Mouse (Mus musculus) limb, embryonic 13.5 days (tissue): ENCODE results near the gene Fam71a. TPM values are rescaled to one million over a fixed set of nuclear protein-coding genes. Genes with fewer than 3 reads are reported as not detected.

Source experiments
- ATAC-seq: fragments of 200-750 bp; cut with Nextera tagmentation; 2 replicates; pipeline ENCODE4 v1.8.0; 2017; ENCODE audit warnings: low read depth, moderate number of reproducible peaks, moderate TSS enrichment; ENCODE audit not compliant: low FRiP score
- H3K27ac ChIP-seq: fragments of 300-500 bp; sonication (generic); 2 replicates; pipeline ENCODE4 v1.5.1; 2015; ENCODE audit warnings: inconsistent platforms, mild to moderate bottlenecking, moderate library complexity
- H3K27me3 ChIP-seq: fragments of 300-500 bp; sonication (generic); 2 replicates; pipeline ENCODE4 v1.6.1; 2015; ENCODE audit warnings: mild to moderate bottlenecking, inconsistent platforms
- H3K36me3 ChIP-seq: fragments of 300-500 bp; sonication (generic); 2 replicates; pipeline ENCODE4 v1.6.1; 2015; ENCODE audit warnings: inconsistent platforms, mild to moderate bottlenecking, moderate library complexity
- H3K4me1 ChIP-seq: fragments of 300-500 bp; sonication (generic); 2 replicates; pipeline ENCODE4 v1.6.1; 2015; ENCODE audit warnings: inconsistent platforms
- H3K4me2 ChIP-seq: fragments of 300-500 bp; sonication (generic); replicated peaks from 2 replicates; pipeline ENCODE4 v1.6.1; 2015; ENCODE audit warnings: inconsistent platforms, mild to moderate bottlenecking, moderate library complexity
- H3K4me3 ChIP-seq: fragments of 300-500 bp; sonication (generic); 2 replicates; pipeline ENCODE4 v1.5.1; 2015; ENCODE audit warnings: moderate library complexity, mild to moderate bottlenecking, inconsistent platforms
- H3K9ac ChIP-seq: fragments of 300-500 bp; sonication (generic); 2 replicates; pipeline ENCODE4 v1.6.1; 2015; ENCODE audit warnings: mild to moderate bottlenecking, inconsistent platforms
- H3K9me3 ChIP-seq: fragments of 300-500 bp; sonication (generic); 2 replicates; pipeline ENCODE4 v1.6.1; 2016; ENCODE audit warnings: inconsistent platforms
- WGBS: fragments of 180-500 bp; shearing (Covaris S2); methylation state at CpG from one replicate; pipeline ENCODE4 v1.1.7; 2015; 5-methylcytosine and 5-hydroxymethylcytosine counted together
- polyA plus RNA-seq: library from polyadenylated mRNA; unstranded; fragments of >200 nt; fragmentation: Nextera tagmentation; extraction: Ambion mirVana; gene quantifications from 2 replicates; pipeline ENCODE4 v1.2.1, GENCODE M21; 2015

Fam71a gene
- not detected in 2 replicates for polyA plus RNA-seq

GRCm38 (mm10) chr1:191164717-191165116 is at the start of gene Fam71a:
Fam71a (minus strand) TSS chr1:191164817.
- WGBS = 73% methylated on average over 3 of the region's 3 CpGs
- Histone ChIP-seq H3K9me3 (no peaks in the 10 kb centered on the region), H3K27me3 (no peaks in the 10 kb centered on the region)

GRCm38 (mm10) chr1:191211096-191211495 is 46.5 kb upstream of the Fam71a start:
- ATAC-seq = no peak
- H3K4me2 ChIP-seq = no peak overlapping the region
- no peak overlapping the region for H3K27ac ChIP-seq
- no peak overlapping the region for H3K4me3 ChIP-seq
- 61% methylated on average over 2 of the region's 2 CpGs for WGBS
- no peaks in the 10 kb centered on the region for H3K9me3 ChIP-seq
- H3K4me1 ChIP-seq = no peaks in the 10 kb centered on the region
- no peak overlapping the region for H3K9ac ChIP-seq
- H3K36me3 ChIP-seq = no peaks in the 10 kb centered on the region
- peaks cover 6% of the 10 kb centered on the region for H3K27me3 ChIP-seq

More at GRCm38 (mm10) chr1:191164717-191165116, at the start of gene Fam71a:
- H3K4me1 ChIP-seq = no peaks in the 10 kb centered on the region
- H3K27ac ChIP-seq = no peak within 1 kb of the TSS
- H3K4me2 ChIP-seq = no peak within 1 kb of the TSS
- no peaks in the 10 kb centered on the region for H3K36me3 ChIP-seq
- ATAC-seq = no peak
- H3K4me3 ChIP-seq = no peak within 1 kb of the TSS
- H3K9ac ChIP-seq = no peak within 1 kb of the TSS

GRCm38 (mm10) chr1:191205791-191206190 is 41.2 kb upstream of the Fam71a start:
- no peak for ATAC-seq
- Histone ChIP-seq H3K4me2 (no peak overlapping the region), H3K9ac (no peak overlapping the region), H3K4me3 (no peak overlapping the region), H3K9me3 (no peaks in the 10 kb centered on the region), H3K27ac (no peak overlapping the region), H3K36me3 (no peaks in the 10 kb centered on the region), H3K27me3 (no peaks in the 10 kb centered on the region), H3K4me1 (no peaks in the 10 kb centered on the region)
- 82% methylated on average over 5 of the region's 5 CpGs for WGBS

- WGBS = 71% methylated on average over 5 of the region's 5 CpGs
- Histone ChIP-seq H3K27me3 (no peaks in the 10 kb centered on the region), H3K9ac (no peak overlapping the region), H3K4me2 (no peak overlapping the region), H3K4me1 (no peaks in the 10 kb centered on the region), H3K36me3 (no peaks in the 10 kb centered on the region), H3K4me3 (no peak overlapping the region), H3K9me3 (no peaks in the 10 kb centered on the region), H3K27ac (no peak overlapping the region)
- ATAC-seq = no peak
Measured at GRCm38 (mm10) chr1:191204876-191205275, 40.3 kb upstream of the Fam71a start.

GRCm38 (mm10) chr1:191203496-191203895 is 38.9 kb upstream of the Fam71a start:
- H3K9ac ChIP-seq = no peak overlapping the region
- H3K4me2 ChIP-seq = no peak overlapping the region
- WGBS = 66% methylated on average over 2 of the region's 2 CpGs
- H3K9me3 ChIP-seq = no peaks in the 10 kb centered on the region
- H3K4me3 ChIP-seq = no peak overlapping the region
- no peaks in the 10 kb centered on the region for H3K36me3 ChIP-seq
- H3K27me3 ChIP-seq = no peaks in the 10 kb centered on the region
- ATAC-seq = no peak
- H3K27ac ChIP-seq = no peak overlapping the region
- no peaks in the 10 kb centered on the region for H3K4me1 ChIP-seq

GRCm38 (mm10) chr1:191202208-191202952 is 37.8 kb upstream of the Fam71a start:
- no peak for ATAC-seq
- Histone ChIP-seq H3K36me3 (no peaks in the 10 kb centered on the region), H3K27me3 (no peaks in the 10 kb centered on the region), H3K9ac (no peak overlapping the region), H3K4me2 (no peak overlapping the region), H3K4me3 (no peak overlapping the region), H3K4me1 (no peaks in the 10 kb centered on the region), H3K27ac (no peak overlapping the region), H3K9me3 (no peaks in the 10 kb centered on the region)
- 78% methylated on average over 11 of the region's 11 CpGs for WGBS

GRCm38 (mm10) chr1:191200816-191201602 is 36.4 kb upstream of the Fam71a start:
- Histone ChIP-seq H3K4me2 (no peak overlapping the region), H3K9ac (no peak overlapping the region), H3K4me1 (no peaks in the 10 kb centered on the region), H3K36me3 (no peaks in the 10 kb centered on the region), H3K4me3 (no peak overlapping the region), H3K9me3 (no peaks in the 10 kb centered on the region), H3K27ac (no peak overlapping the region), H3K27me3 (no peaks in the 10 kb centered on the region)
- no peak for ATAC-seq
- WGBS = 86% methylated on average over 9 of the region's 9 CpGs

GRCm38 (mm10) chr1:191197916-191198315 is 33.3 kb upstream of the Fam71a start:
- Histone ChIP-seq H3K9ac (no peak overlapping the region), H3K4me2 (no peak overlapping the region), H3K36me3 (no peaks in the 10 kb centered on the region), H3K9me3 (no peaks in the 10 kb centered on the region), H3K4me1 (no peaks in the 10 kb centered on the region), H3K27me3 (peaks cover 4% of the 10 kb centered on the region; the same call in 1 of the 2 replicates), H3K27ac (no peak overlapping the region), H3K4me3 (no peak overlapping the region)
- 72% methylated on average over 7 of the region's 7 CpGs for WGBS
- no peak for ATAC-seq

GRCm38 (mm10) chr1:191196016-191196415 is 31.4 kb upstream of the Fam71a start:
- WGBS = 92% methylated on average over 6 of the region's 6 CpGs
- no peaks in the 10 kb centered on the region for H3K36me3 ChIP-seq
- no peak overlapping the region for H3K27ac ChIP-seq
- H3K27me3 ChIP-seq = peaks cover 18% of the 10 kb centered on the region
- no peak overlapping the region for H3K9ac ChIP-seq
- H3K4me3 ChIP-seq = no peak overlapping the region
- H3K4me1 ChIP-seq = no peaks in the 10 kb centered on the region
- no peak for ATAC-seq
- no peak overlapping the region for H3K4me2 ChIP-seq
- H3K9me3 ChIP-seq = no peaks in the 10 kb centered on the region

GRCm38 (mm10) chr1:191193657-191194424 is 29.2 kb upstream of the Fam71a start:
- WGBS = 39% methylated on average over 14 of the region's 14 CpGs
- Histone ChIP-seq H3K9me3 (no peaks in the 10 kb centered on the region), H3K4me2 (no peak overlapping the region), H3K9ac (no peak overlapping the region), H3K4me3 (no peak overlapping the region), H3K27me3 (peaks cover 39% of the 10 kb centered on the region), H3K27ac (no peak overlapping the region), H3K4me1 (no peaks in the 10 kb centered on the region), H3K36me3 (no peaks in the 10 kb centered on the region)
- no peak for ATAC-seq

GRCm38 (mm10) chr1:191192751-191193150 is 28.1 kb upstream of the Fam71a start:
- ATAC-seq = no peak
- Histone ChIP-seq H3K4me3 (no peak overlapping the region), H3K9me3 (no peaks in the 10 kb centered on the region), H3K4me1 (no peaks in the 10 kb centered on the region), H3K36me3 (no peaks in the 10 kb centered on the region), H3K4me2 (no peak overlapping the region), H3K27me3 (peaks cover 50% of the 10 kb centered on the region), H3K27ac (no peak overlapping the region), H3K9ac (no peak overlapping the region)
- WGBS = 86% methylated on average over 6 of the region's 6 CpGs

- H3K9ac ChIP-seq = no peak overlapping the region
- H3K27ac ChIP-seq = no peak overlapping the region
- 54% methylated on average over 6 of the region's 6 CpGs for WGBS
- no peak for ATAC-seq
- H3K27me3 ChIP-seq = peaks cover 55% of the 10 kb centered on the region
- no peaks in the 10 kb centered on the region for H3K36me3 ChIP-seq
- H3K4me2 ChIP-seq = no peak overlapping the region
- no peaks in the 10 kb centered on the region for H3K4me1 ChIP-seq
- H3K9me3 ChIP-seq = no peaks in the 10 kb centered on the region
- H3K4me3 ChIP-seq = no peak overlapping the region
Measured at GRCm38 (mm10) chr1:191192213-191192612, 27.6 kb upstream of the Fam71a start.
